Mouse (Mus musculus): ENCODE data around the gene Dnajb13. TPM values are rescaled to one million over a fixed set of nuclear protein-coding genes. Genes with fewer than 3 reads are reported as not detected.

The Dnajb13 gene
- total and polyA plus RNA-seq, 3 experiments, result 0.16 TPM; not detected in 2

- DNase-seq (ENCODE audit: low spot score) (peak; percentile 93), ATAC-seq (ENCODE audit: extremely low read depth, insufficient number of reproducible peaks, low FRiP score, poor library complexity, severe bottlenecking) (peak; percentile 93)
- no peaks in the 10 kb centered on the region for H3K9me3 ChIP-seq (replicated peaks)
- no peak for TF ChIP-seq GATA2 (IDR thresholded peaks at IDR 0.05; ENCODE audit: borderline replicate concordance, low read depth, low read length)
- TF ChIP-seq POLR2AphosphoS5 (IDR thresholded peaks at IDR 0.05; ENCODE audit: insufficient replicate concordance, low read depth, low read length), result no peak
- no peak for TF ChIP-seq CTCF (IDR thresholded peaks at IDR 0.05; ENCODE audit: low read depth, low read length)
- TF ChIP-seq TAL1 (conservative IDR thresholded peaks at IDR 0.05; ENCODE audit: low read depth, low read length), result peak; percentile 96
- no peaks in the 10 kb centered on the region for H3K27me3 ChIP-seq (ENCODE audit: insufficient read depth, low read length)
- H3K4me3 ChIP-seq (ENCODE audit: low read depth, low read length), result peak overlapping the region; percentile 62; the same call in 1 of the 2 replicates
- H3K4me1 ChIP-seq (ENCODE audit: insufficient read depth, low read depth, low read length), result peaks cover 82% of the 10 kb centered on the region
- H3K36me3 ChIP-seq (replicated peaks), result peaks cover 69% of the 10 kb centered on the region
These were observed 47.8 kb downstream of the Dnajb13 start for GRCm38 (mm10) chr7:100466781-100467510.

- Histone ChIP-seq H3K4me1 (ENCODE audit: insufficient read depth, low read depth, low read length) (peaks cover 92% of the 10 kb centered on the region), H3K36me3 (replicated peaks) (peaks cover 74% of the 10 kb centered on the region), H3K27me3 (ENCODE audit: insufficient read depth, low read length) (no peaks in the 10 kb centered on the region), H3K9me3 (replicated peaks) (no peaks in the 10 kb centered on the region), H3K4me3 (ENCODE audit: low read depth, low read length) (peak overlapping the region; percentile 64; the same call in 1 of the 2 replicates)
- no peak for ATAC-seq (ENCODE audit: extremely low read depth, insufficient number of reproducible peaks, low FRiP score, poor library complexity, severe bottlenecking)
- no peak for TF ChIP-seq POLR2AphosphoS5 (IDR thresholded peaks at IDR 0.05; ENCODE audit: insufficient replicate concordance, low read depth, low read length)
- TF ChIP-seq CTCF (IDR thresholded peaks at IDR 0.05; ENCODE audit: low read depth, low read length), result no peak
- TF ChIP-seq GATA2 (IDR thresholded peaks at IDR 0.05; ENCODE audit: borderline replicate concordance, low read depth, low read length), result no peak
- TF ChIP-seq GATA1 (IDR thresholded peaks at IDR 0.05; ENCODE audit: borderline replicate concordance, low read length), result no peak
- TF ChIP-seq TAL1 (conservative IDR thresholded peaks at IDR 0.05; ENCODE audit: low read depth, low read length), result no peak
- DNase-seq (ENCODE audit: low spot score), result peak; percentile 53
These were observed 49.0 kb downstream of the Dnajb13 start for GRCm38 (mm10) chr7:100465656-100466309.

GRCm38 (mm10) chr7:100465248-100465647, 49.5 kb downstream of the Dnajb13 start:
- ATAC-seq (ENCODE audit: extremely low read depth, insufficient number of reproducible peaks, low FRiP score, poor library complexity, severe bottlenecking) (no peak), DNase-seq (ENCODE audit: low spot score) (no peak)
- H3K4me1 ChIP-seq (ENCODE audit: insufficient read depth, low read depth, low read length), result peaks cover 93% of the 10 kb centered on the region
- peaks cover 74% of the 10 kb centered on the region for H3K36me3 ChIP-seq (replicated peaks)
- H3K27me3 ChIP-seq (ENCODE audit: insufficient read depth, low read length), result no peaks in the 10 kb centered on the region
- H3K4me3 ChIP-seq (ENCODE audit: low read depth, low read length), result peak overlapping the region; percentile 64; the same call in 1 of the 2 replicates
- H3K9me3 ChIP-seq (replicated peaks), result no peaks in the 10 kb centered on the region
- TF ChIP-seq CTCF (IDR thresholded peaks at IDR 0.05; ENCODE audit: low read depth, low read length) (no peak), POLR2AphosphoS5 (IDR thresholded peaks at IDR 0.05; ENCODE audit: insufficient replicate concordance, low read depth, low read length) (no peak), GATA1 (IDR thresholded peaks at IDR 0.05; ENCODE audit: borderline replicate concordance, low read length) (no peak), GATA2 (IDR thresholded peaks at IDR 0.05; ENCODE audit: borderline replicate concordance, low read depth, low read length) (no peak), TAL1 (conservative IDR thresholded peaks at IDR 0.05; ENCODE audit: low read depth, low read length) (no peak)

- Histone ChIP-seq H3K9me3 (replicated peaks) (no peaks in the 10 kb centered on the region), H3K4me3 (ENCODE audit: low read depth, low read length) (no peak overlapping the region; the same call in 1 of the 2 replicates), H3K27me3 (ENCODE audit: insufficient read depth, low read length) (no peaks in the 10 kb centered on the region), H3K36me3 (replicated peaks) (peaks cover 75% of the 10 kb centered on the region), H3K4me1 (ENCODE audit: insufficient read depth, low read depth, low read length) (peaks cover 86% of the 10 kb centered on the region)
- DNase-seq (ENCODE audit: low spot score) (no peak), ATAC-seq (ENCODE audit: extremely low read depth, insufficient number of reproducible peaks, low FRiP score, poor library complexity, severe bottlenecking) (no peak)
- TF ChIP-seq CTCF (IDR thresholded peaks at IDR 0.05; ENCODE audit: low read depth, low read length) (no peak), GATA2 (IDR thresholded peaks at IDR 0.05; ENCODE audit: borderline replicate concordance, low read depth, low read length) (no peak), GATA1 (IDR thresholded peaks at IDR 0.05; ENCODE audit: borderline replicate concordance, low read length) (no peak), POLR2AphosphoS5 (IDR thresholded peaks at IDR 0.05; ENCODE audit: insufficient replicate concordance, low read depth, low read length) (no peak), TAL1 (conservative IDR thresholded peaks at IDR 0.05; ENCODE audit: low read depth, low read length) (no peak)
These were observed 50.5 kb downstream of the Dnajb13 start for GRCm38 (mm10) chr7:100464248-100464647.

- TF ChIP-seq TAL1 (conservative IDR thresholded peaks at IDR 0.05; ENCODE audit: low read depth, low read length) (no peak), POLR2AphosphoS5 (IDR thresholded peaks at IDR 0.05; ENCODE audit: insufficient replicate concordance, low read depth, low read length) (no peak), GATA1 (IDR thresholded peaks at IDR 0.05; ENCODE audit: borderline replicate concordance, low read length) (no peak), CTCF (IDR thresholded peaks at IDR 0.05; ENCODE audit: low read depth, low read length) (no peak), GATA2 (IDR thresholded peaks at IDR 0.05; ENCODE audit: borderline replicate concordance, low read depth, low read length) (no peak)
- Histone ChIP-seq H3K4me3 (ENCODE audit: low read depth, low read length) (no peak overlapping the region), H3K4me1 (ENCODE audit: insufficient read depth, low read depth, low read length) (peaks cover 85% of the 10 kb centered on the region), H3K36me3 (replicated peaks) (peaks cover 74% of the 10 kb centered on the region), H3K27me3 (ENCODE audit: insufficient read depth, low read length) (no peaks in the 10 kb centered on the region), H3K9me3 (replicated peaks) (no peaks in the 10 kb centered on the region)
- no peak for ATAC-seq (ENCODE audit: extremely low read depth, insufficient number of reproducible peaks, low FRiP score, poor library complexity, severe bottlenecking)
- no peak for DNase-seq (ENCODE audit: low spot score)
These were observed 51.0 kb downstream of the Dnajb13 start for GRCm38 (mm10) chr7:100463757-100464156.

GRCm38 (mm10) chr7:100463194-100463593, 51.6 kb downstream of the Dnajb13 start:
- TF ChIP-seq POLR2AphosphoS5 (IDR thresholded peaks at IDR 0.05; ENCODE audit: insufficient replicate concordance, low read depth, low read length), result no peak
- TF ChIP-seq GATA2 (IDR thresholded peaks at IDR 0.05; ENCODE audit: borderline replicate concordance, low read depth, low read length), result no peak
- no peak for TF ChIP-seq GATA1 (IDR thresholded peaks at IDR 0.05; ENCODE audit: borderline replicate concordance, low read length)
- peak; percentile 55 for TF ChIP-seq TAL1 (conservative IDR thresholded peaks at IDR 0.05; ENCODE audit: low read depth, low read length)
- no peaks in the 10 kb centered on the region for H3K9me3 ChIP-seq (replicated peaks)
- peaks cover 85% of the 10 kb centered on the region for H3K4me1 ChIP-seq (ENCODE audit: insufficient read depth, low read depth, low read length)
- no peak for ATAC-seq (ENCODE audit: extremely low read depth, insufficient number of reproducible peaks, low FRiP score, poor library complexity, severe bottlenecking)
- peaks cover 72% of the 10 kb centered on the region for H3K36me3 ChIP-seq (replicated peaks)
- peak; percentile 63 for DNase-seq (ENCODE audit: low spot score)
- no peaks in the 10 kb centered on the region for H3K27me3 ChIP-seq (ENCODE audit: insufficient read depth, low read length)
- no peak overlapping the region; the same call in 1 of the 2 replicates for H3K4me3 ChIP-seq (ENCODE audit: low read depth, low read length)
